Mouse (Mus musculus): ENCODE results near the gene Rbm47. TPM values are rescaled to one million over a fixed set of nuclear protein-coding genes. Genes with fewer than 3 reads are reported as not detected.

Gene Rbm47
- polyA plus RNA-seq, 1 experiment from 2014 or later, result 1.1 TPM

DNA sequence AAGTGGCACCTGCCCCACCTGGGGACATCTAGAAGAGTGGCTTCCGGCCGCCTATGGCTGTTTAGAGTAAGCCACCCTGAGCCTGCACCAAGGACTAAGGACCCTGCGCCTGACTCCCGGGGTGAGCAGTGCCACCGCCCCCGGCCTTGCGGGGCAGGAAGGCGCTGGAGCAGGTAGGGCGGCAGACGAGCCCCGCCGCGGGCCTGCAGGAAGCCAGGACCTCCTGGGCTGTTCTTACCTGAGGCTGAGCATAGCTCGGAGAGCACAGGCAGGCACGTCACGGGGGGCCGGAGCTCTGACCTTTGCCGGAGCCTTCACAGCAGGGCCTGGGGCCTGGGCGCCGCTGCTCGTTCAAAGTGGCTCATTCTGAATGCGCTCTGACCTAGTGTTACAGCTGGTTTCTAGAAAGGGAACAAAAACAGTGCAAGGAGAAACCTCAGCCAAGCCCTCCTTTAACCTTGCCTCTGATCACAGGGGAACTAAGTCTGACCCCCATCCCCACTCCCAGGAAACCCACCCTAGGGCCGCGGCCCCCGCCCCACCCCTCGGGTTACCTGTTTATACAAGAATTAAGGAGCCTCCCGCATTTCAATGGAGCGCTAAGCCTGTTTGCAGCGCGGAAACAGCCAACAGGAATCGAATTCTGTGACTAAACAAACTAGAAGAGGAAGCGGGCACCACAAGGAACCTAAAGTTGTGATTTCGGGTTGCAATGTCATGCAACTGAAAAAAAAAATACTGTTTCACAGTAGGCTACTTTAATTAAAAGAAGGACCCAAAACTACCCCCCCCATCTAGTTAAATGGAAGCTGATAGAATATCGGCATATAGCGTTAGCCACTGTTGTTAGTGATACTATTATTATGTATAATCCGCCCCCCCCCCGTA, 21.4 kb downstream of the Rbm47 start:
- Histone ChIP-seq H3K27me3 (ENCODE audit: low read depth, poor library complexity, severe bottlenecking) (peaks cover 72% of the 10 kb centered on the region), H3K4me3 (peak overlapping the region; percentile 60), H3K27ac (peak overlapping the region; percentile 66), H3K9me3 (replicated peaks) (no peaks in the 10 kb centered on the region), H3K36me3 (no peaks in the 10 kb centered on the region), H3K4me1 (peaks cover 21% of the 10 kb centered on the region)
- 9% methylated on average over 37 of the region's 37 CpGs for WGBS
- DNase-seq (ENCODE audit: low spot score), result peak; percentile 65

DNA sequence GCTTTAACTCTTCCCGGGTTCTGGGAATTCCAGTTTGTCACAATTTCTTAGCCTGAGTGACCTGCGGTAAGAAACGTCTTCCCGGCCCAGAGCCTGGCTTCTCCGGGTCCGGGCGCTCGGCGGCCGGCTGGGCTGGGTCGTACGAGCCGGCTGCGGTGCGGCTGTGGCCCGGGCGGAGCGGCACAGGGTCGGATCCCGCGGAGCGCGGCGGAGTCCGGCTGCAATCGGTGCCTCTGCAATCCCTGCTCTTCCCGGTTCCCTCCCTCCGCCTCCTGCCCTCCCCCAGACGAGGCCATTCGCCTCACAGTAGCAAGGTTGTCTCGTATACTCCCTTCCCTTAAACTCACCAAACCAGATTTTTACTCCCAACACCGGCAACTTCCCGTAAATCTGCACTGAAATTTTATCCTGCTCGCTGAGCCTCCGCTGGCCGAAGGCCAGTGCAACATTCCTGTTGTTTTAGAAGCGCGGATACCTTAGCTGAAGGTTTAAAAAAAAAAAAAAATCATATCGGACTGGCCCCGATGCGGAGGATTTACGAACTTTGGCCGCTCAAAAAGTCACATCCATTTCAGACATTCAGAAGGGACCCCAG, 22.1 kb downstream of the Rbm47 start:
- Histone ChIP-seq H3K27me3 (ENCODE audit: low read depth, poor library complexity, severe bottlenecking) (peaks cover 72% of the 10 kb centered on the region), H3K36me3 (no peaks in the 10 kb centered on the region)

DNA sequence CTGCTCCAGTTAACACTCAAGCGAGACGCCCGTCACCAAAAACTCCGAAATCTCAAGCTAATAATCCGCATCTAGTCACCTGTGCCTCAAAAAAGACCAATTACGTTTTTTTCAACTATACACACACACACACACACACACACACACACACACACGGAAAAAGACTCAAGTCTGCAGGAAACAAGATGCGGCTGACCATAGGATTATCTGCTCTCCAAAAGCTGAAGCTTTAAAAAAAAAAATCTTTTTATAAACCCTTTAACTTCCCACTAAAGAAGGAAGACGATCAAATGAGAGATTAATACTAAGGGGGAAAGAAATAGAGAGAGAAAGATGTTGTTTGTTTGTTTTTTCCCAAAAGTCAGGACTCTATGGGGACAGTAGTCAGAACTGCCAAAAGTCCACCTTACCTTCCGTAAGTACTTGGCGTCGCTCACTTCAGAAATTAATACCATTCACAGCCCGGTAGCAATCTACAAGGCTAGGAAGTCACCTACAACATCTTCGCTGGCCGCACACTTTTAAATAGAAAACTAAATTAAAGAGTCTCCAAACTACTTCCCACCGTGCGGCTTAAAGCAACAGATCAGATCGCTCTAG, 22.7 kb downstream of the Rbm47 start:
- under 1% methylated on average over 18 of the region's 18 CpGs for WGBS
- Histone ChIP-seq H3K36me3 (no peaks in the 10 kb centered on the region), H3K27ac (peak overlapping the region; percentile 50; the same call in 1 of the 2 replicates)

More for the DNA sequence above, 22.1 kb downstream of the Rbm47 start:
- peak; percentile 77 for DNase-seq (ENCODE audit: low spot score)
- WGBS, result under 1% methylated on average over 43 of the region's 43 CpGs
- no peaks in the 10 kb centered on the region for H3K9me3 ChIP-seq (replicated peaks)
- H3K4me3 ChIP-seq, result peak overlapping the region; percentile 60
- H3K27ac ChIP-seq, result peak overlapping the region; percentile 50; the same call in 1 of the 2 replicates
- H3K4me1 ChIP-seq, result peaks cover 21% of the 10 kb centered on the region

DNA sequence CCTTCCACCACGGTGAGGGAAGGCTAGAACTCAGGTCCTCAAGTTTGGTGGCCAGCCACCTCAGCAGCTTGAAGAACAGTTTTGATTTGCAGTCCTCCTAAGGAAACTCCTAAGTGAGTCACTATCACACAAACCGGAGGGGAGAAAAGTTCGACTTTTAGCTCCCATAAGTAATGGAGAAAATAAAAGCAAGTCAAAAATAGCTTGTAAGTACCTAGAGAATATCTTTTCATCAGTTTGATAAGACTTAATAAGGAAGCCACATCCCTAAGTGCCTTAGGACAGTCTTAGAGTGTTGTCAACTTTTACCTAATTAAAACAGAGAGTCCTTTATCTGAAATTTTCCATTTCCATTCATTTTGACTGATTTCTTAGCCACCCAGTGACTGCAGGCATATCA, 23.3 kb downstream of the Rbm47 start:
- H3K36me3 ChIP-seq, result no peaks in the 10 kb centered on the region
- peaks cover 21% of the 10 kb centered on the region for H3K4me1 ChIP-seq
- H3K4me3 ChIP-seq, result peak overlapping the region; percentile 60; the same call in 1 of the 2 replicates
- no peak for DNase-seq (ENCODE audit: low spot score)
- no peaks in the 10 kb centered on the region for H3K9me3 ChIP-seq (replicated peaks)
- WGBS, result 36% methylated on average over 3 of the region's 3 CpGs
- no peak overlapping the region for H3K27ac ChIP-seq
- peaks cover 69% of the 10 kb centered on the region for H3K27me3 ChIP-seq (ENCODE audit: low read depth, poor library complexity, severe bottlenecking)

More for the DNA sequence above, 22.7 kb downstream of the Rbm47 start:
- DNase-seq (ENCODE audit: low spot score), result no peak
- H3K9me3 ChIP-seq (replicated peaks), result no peaks in the 10 kb centered on the region
- H3K4me1 ChIP-seq, result peaks cover 21% of the 10 kb centered on the region
- peak overlapping the region; percentile 60 for H3K4me3 ChIP-seq
- peaks cover 72% of the 10 kb centered on the region for H3K27me3 ChIP-seq (ENCODE audit: low read depth, poor library complexity, severe bottlenecking)

DNA sequence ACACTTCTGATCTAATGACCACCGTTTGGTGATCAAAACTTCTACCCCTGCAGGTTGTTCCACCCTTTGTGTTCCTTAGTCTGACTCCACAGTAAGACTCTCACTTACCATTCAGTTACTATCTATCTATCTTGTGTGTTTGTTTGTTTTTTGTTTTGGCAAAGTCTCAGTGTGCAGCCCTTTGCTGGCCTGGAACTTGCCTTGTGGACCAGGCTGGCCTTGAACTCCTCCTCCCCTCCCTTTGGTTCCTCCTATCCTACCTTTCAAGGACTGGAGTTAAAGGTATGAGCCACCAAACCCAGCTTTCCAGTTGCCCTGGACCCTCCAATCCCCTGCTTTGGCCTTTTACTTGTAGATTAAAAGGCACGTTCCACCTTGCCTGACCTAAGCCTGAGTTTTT, 23.8 kb downstream of the Rbm47 start:
- DNase-seq (ENCODE audit: low spot score), result no peak
- Histone ChIP-seq H3K27ac (no peak overlapping the region), H3K4me1 (peaks cover 21% of the 10 kb centered on the region), H3K4me3 (no peak overlapping the region), H3K27me3 (ENCODE audit: low read depth, poor library complexity, severe bottlenecking) (peaks cover 64% of the 10 kb centered on the region), H3K36me3 (no peaks in the 10 kb centered on the region), H3K9me3 (replicated peaks) (no peaks in the 10 kb centered on the region)
- WGBS, result 59% methylated on average over 2 of the region's 2 CpGs

DNA sequence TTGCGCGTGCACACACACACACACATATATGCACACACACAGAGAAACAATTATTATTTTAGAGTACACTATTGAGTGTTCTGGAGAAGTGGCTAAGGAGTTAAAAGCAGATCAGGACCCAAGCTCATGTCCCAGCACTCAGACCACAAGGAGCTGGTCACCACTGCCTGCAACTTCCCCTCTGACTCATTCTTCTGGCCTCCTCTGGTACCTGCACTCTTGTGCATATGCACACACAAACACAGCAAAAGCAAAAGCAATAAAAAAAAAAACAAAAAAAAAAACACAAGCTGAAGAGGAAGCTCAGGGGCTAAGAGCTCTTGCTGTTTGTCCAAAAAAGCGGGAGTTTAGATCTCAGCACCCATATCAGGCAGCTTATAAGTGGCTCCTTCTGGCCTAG, 25.6 kb downstream of the Rbm47 start:
- Histone ChIP-seq H3K4me1 (peaks cover 21% of the 10 kb centered on the region), H3K36me3 (no peaks in the 10 kb centered on the region), H3K27ac (no peak overlapping the region), H3K9me3 (replicated peaks) (no peaks in the 10 kb centered on the region), H3K27me3 (ENCODE audit: low read depth, poor library complexity, severe bottlenecking) (peaks cover 46% of the 10 kb centered on the region), H3K4me3 (no peak overlapping the region)
- DNase-seq (ENCODE audit: low spot score), result no peak
- WGBS, result 96% methylated on average over 3 of the region's 3 CpGs

DNA sequence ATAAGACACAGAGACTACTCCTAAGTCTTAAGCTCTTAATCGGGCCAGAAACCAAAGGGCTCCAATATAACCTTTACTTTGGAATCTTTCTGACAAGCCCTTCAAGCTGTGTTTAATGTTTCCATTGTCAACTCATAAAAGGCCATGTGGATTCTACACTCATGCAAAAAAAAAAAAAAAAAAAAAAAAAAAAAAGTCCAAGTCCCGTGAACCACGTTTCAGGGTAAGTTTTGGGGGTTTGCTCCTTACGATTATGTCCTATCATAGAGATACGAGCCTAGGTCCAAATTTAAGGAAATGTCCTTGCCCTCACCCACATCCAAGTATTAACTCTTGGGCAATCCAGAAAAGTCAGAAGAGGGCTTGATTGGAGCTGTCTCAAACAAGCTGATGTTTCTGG, 27.3 kb downstream of the Rbm47 start:
- Histone ChIP-seq H3K27me3 (ENCODE audit: low read depth, poor library complexity, severe bottlenecking) (peaks cover 29% of the 10 kb centered on the region), H3K4me3 (no peak overlapping the region), H3K27ac (no peak overlapping the region), H3K9me3 (replicated peaks) (no peaks in the 10 kb centered on the region), H3K36me3 (no peaks in the 10 kb centered on the region), H3K4me1 (peaks cover 9% of the 10 kb centered on the region)
- no peak for DNase-seq (ENCODE audit: low spot score)
- WGBS, result 91% methylated on average over 5 of the region's 5 CpGs

DNA sequence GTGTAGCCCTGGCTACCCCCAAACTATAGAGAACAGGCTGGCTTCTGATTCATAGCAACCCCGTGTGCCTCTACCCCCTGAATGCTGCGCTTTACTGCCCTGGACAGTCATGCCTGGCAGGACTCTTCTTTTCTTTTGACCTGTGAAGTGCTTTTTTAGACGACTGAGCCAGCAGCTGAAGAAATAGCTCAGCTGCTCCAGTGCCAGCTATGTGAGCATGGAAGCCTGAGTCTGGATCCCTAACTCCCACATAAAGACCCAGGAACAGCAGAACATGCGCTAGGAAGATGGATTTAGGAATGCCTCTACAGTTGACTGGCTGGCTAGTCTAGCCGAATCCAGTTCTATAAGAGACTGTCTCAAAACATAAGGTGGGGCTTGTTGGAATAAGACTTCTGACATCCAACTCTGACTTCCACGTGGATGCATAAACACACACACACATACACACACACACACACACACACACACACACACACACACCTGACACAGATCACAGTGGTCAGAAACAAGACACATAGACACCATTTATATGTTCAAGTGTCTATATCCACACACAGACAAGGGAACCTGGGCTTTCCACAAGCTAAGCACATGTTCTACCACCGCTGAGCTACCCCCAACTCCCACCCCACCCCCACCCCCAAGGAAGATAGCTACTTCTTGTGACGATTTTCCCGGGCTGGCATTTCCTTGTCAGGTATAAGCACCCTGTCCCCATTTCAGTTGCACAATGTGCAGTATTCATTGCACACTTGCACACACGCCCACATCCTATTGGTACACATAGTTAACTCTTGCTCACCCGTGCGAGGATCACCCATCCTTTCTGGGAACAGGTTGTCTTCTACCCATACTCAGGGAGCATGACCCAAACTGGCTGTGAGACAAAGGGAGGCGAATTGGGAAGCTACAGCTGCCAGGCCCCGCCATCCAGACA, 29.6 kb downstream of the Rbm47 start:
- H3K27ac ChIP-seq, result no peak overlapping the region
- no peak overlapping the region for H3K4me3 ChIP-seq
- peaks cover 10% of the 10 kb centered on the region for H3K4me1 ChIP-seq
- H3K9me3 ChIP-seq (replicated peaks), result no peaks in the 10 kb centered on the region
- 84% methylated on average over 14 of the region's 14 CpGs for WGBS
- H3K27me3 ChIP-seq (ENCODE audit: low read depth, poor library complexity, severe bottlenecking), result peaks cover 11% of the 10 kb centered on the region; the same call in 1 of the 2 replicates
- DNase-seq (ENCODE audit: low spot score), result no peak
- no peaks in the 10 kb centered on the region for H3K36me3 ChIP-seq

DNA sequence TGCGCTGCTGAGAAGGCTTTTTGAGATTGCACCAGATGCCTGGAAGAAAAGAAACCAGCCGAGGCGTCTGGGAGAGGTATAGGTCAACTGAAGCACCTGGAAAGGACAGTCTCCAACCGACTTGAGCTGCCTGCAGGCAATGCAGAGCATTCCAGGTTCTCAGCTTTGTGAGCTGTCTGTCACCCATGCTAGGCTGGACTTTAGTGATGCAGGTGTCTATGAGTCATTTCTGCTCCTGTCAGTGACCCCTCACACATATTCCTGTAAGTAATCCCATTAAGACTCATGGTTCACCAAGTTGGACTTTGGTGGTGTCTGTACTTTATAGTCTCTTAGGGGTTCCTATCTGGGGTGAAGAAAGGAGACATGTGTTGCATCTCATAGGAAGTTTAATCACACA, 31.4 kb downstream of the Rbm47 start:
- H3K4me3 ChIP-seq, result no peak overlapping the region
- H3K4me1 ChIP-seq, result peaks cover 10% of the 10 kb centered on the region
- no peaks in the 10 kb centered on the region for H3K36me3 ChIP-seq
- DNase-seq (ENCODE audit: low spot score), result no peak
- peaks cover 4% of the 10 kb centered on the region; the same call in 1 of the 2 replicates for H3K27me3 ChIP-seq (ENCODE audit: low read depth, poor library complexity, severe bottlenecking)
- H3K9me3 ChIP-seq (replicated peaks), result no peaks in the 10 kb centered on the region
- no peak overlapping the region for H3K27ac ChIP-seq
- 89% methylated on average over 4 of the region's 4 CpGs for whole genome bisulfite sequencing

DNA sequence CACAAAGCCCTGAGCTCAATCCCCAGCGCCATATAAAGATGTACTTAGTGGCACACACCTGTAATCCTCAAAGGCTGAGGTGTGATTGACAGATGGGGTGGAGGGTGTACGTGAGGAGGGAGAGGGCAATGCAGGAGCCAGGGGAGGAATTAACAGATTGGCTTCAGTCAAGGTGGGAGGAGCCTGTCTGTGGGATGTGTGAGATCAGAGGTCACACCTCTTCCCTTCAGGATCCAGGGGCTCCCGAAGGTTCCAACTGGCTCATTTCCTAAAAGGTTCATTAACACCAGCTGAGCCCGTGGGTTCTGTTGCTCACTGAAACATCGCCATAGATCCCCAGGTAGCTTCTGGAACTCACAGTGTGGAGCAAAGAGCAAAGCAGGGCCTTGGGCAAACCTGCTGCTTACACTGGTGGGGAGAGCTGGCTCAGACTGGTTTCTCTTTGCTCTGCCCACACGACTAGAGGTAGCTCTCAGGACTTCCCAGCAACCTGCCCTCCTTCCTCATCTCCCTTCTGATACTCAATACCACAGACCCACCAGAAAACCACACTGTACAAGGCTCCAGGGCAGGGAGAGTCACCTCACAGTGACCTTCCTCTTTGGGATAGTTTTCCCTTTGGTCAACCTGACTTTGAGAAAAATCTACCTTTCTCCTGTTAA, 33.2 kb downstream of the Rbm47 start:
- WGBS, result 23% methylated on average over 6 of the region's 6 CpGs
- DNase-seq (ENCODE audit: low spot score), result no peak
- Histone ChIP-seq H3K9me3 (replicated peaks) (no peaks in the 10 kb centered on the region), H3K36me3 (no peaks in the 10 kb centered on the region), H3K4me1 (peaks cover 10% of the 10 kb centered on the region), H3K27ac (no peak overlapping the region), H3K4me3 (no peak overlapping the region), H3K27me3 (ENCODE audit: low read depth, poor library complexity, severe bottlenecking) (peaks cover 4% of the 10 kb centered on the region; the same call in 1 of the 2 replicates)

DNA sequence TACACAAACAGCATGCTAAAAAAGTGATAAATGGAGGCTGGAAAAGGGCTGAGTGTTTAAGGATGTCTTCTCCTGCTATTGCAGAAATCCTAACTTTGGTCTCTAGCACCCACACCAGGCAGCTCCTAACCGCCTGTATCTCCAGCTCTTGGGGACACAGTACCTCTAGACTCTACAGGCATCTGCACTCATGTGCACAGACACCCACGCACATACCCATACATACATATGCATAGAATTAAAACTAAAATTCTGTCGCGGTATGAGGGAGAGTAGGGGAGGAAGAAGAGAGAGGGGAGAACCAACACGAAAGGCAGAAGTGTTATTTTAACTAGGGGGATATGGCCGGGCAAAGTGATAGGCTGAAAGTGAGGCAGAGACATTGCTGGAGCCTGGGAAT, 33.7 kb downstream of the Rbm47 start:
- peaks cover 10% of the 10 kb centered on the region for H3K4me1 ChIP-seq
- H3K27ac ChIP-seq, result no peak overlapping the region
- H3K9me3 ChIP-seq (replicated peaks), result no peaks in the 10 kb centered on the region
- H3K27me3 ChIP-seq (ENCODE audit: low read depth, poor library complexity, severe bottlenecking), result peaks cover 4% of the 10 kb centered on the region; the same call in 1 of the 2 replicates
- no peaks in the 10 kb centered on the region for H3K36me3 ChIP-seq
- H3K4me3 ChIP-seq, result no peak overlapping the region
- no peak for DNase-seq (ENCODE audit: low spot score)
- 49% methylated on average over 6 of the region's 6 CpGs for WGBS

DNA sequence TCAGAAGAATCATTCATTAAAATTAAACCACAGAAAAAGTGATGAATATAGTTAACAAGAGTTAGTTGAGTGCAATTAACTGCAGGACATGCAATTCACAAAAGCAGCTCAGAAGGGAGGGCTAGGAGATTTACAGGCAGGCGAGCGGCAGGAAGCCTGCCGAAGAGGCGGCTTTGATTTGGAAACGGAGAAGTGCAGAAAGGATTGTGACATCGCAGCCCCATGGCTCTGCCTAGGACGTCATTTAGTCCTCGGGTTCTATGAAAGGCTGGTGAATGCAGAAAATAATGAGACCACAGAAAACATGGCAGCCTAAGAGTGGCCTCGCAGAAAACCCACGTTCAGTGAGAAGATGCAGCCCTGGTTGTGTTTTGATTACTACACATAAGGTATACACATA, 34.3 kb downstream of the Rbm47 start:
- WGBS, result 25% methylated on average over 10 of the region's 10 CpGs
- Histone ChIP-seq H3K9me3 (replicated peaks) (no peaks in the 10 kb centered on the region), H3K27me3 (ENCODE audit: low read depth, poor library complexity, severe bottlenecking) (peaks cover 4% of the 10 kb centered on the region; the same call in 1 of the 2 replicates), H3K36me3 (no peaks in the 10 kb centered on the region), H3K27ac (no peak overlapping the region), H3K4me1 (peaks cover 10% of the 10 kb centered on the region), H3K4me3 (no peak overlapping the region)
- no peak for DNase-seq (ENCODE audit: low spot score)

All from limb, embryonic 10.5 days (tissue).